Mouse (Mus musculus) retina, embryonic 14.5 days (tissue): ENCODE data around the gene Ppfia3.
A peak's percentile ranks its signal among the peaks of the same experiment; 100 is the strongest.
"Not testable (repeated sequence)": the region's sequence is repeated elsewhere in the genome, so short reads cannot be mapped to it uniquely, and the experiment has no call there.

ENCODE experiments used
- DNase-seq: peaks from one replicate; pipeline ENCODE4 v3.0.0-alpha.2; 2015; ENCODE audit warnings: low spot score

The Ppfia3 gene

DNA sequence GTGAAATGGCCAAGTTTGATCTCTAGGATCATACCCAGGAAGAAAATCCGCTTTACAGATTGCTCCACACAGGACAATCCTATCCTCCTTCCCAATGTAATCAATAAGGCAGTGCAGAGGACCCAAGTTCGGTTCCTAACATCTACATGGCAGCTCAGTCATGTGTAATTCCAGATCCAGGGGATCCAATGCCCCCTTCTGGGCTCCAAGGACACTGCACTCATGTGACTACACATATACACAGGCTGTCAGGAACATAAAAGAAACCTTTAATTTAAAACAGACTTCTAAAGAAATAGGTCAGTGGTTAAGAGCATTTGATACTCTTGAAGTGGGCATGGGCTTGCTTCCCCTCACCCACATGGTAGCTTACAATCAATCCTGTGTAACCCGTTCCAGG, 19.3 kb upstream of the Ppfia3 start:
- no peak for DNase-seq

DNA sequence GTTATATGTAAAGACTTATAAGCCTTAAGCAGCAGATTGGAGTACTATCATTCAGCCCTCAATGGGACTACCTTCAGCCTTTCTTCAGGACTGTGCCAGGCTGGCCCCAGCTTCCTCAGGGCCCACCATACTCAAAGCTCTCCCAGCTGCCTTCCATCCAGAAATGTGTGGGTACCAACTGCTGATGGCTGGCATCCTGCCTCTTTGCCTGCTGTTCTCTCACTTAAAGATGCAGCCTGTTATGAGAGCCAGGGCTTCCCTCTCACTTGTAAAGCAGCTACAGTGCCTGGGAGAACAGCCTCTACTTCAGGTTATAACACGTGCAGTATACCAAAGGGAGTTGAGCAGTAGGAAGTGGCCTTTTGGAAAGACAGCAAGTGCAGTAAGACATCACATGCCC, 9.2 kb upstream of the Ppfia3 start:
- no peak for DNase-seq

- DNase-seq, result no peak
These were observed 7.8 kb upstream of the Ppfia3 start for GRCm38 (mm10) chr7:45374620-45375019.

- DNase-seq, result no peak
These were observed 5.6 kb upstream of the Ppfia3 start for GRCm38 (mm10) chr7:45372371-45372770.

GRCm38 (mm10) chr7:45370475-45371311, 3.9 kb upstream of the Ppfia3 start, which contains the start of gene Lin7b:
Lin7b (minus strand) TSS chr7:45370583.
- DNase-seq, result peak; percentile 89

- DNase-seq, result no peak
These were observed 3.1 kb upstream of the Ppfia3 start for GRCm38 (mm10) chr7:45369836-45370474.

GRCm38 (mm10) chr7:45369022-45369745, 2.4 kb upstream of the Ppfia3 start:
- DNase-seq, result no peak

DNA sequence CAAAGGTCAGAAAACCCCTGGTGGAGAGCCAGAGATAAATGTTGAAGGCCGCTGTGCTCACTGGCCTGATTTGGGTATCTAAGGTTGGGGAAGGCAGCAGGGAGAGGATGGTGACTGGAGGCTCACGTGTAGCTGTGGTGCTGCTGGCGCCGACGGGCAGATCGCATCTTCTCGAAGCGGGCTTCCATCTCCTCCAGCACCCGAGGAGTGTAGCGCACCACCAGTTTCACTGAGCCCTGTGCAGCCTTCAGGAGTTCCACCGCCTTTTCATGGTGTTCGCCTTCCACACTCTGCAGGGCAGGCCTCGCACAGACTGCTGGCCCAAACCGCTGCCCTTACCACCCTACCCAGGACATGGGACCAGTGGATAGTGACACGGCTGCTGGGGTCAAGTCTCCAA, 1.4 kb upstream of the Ppfia3 start:
- DNase-seq, result no peak

- DNase-seq, result peak; percentile 97
These were observed 431 bp upstream of the Ppfia3 start for GRCm38 (mm10) chr7:45367020-45367880.

GRCm38 (mm10) chr7:45365742-45366651, 822 bp downstream of the Ppfia3 start:
- DNase-seq, result peak; percentile 44

GRCm38 (mm10) chr7:45363983-45364382, 2.8 kb downstream of the Ppfia3 start:
- DNase-seq, result no peak

DNA sequence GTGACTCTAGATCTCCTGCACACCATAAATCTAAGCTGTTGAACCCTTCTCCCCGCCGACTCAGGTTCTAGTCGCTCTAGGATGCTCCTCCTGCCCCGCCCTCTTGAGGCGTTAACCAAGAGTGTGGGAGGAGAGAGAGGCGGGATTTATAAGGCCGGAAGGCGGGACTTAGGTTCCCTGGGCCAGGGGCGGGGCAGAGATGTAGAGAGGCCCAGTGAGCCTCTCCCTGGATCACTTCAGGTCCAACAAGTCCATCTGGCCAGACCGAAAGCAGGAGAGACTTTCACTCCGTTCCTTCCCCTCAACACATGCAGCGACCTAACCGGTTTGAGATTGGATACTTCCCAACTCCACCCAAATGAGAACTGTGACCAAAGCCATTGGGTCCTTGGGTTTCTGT, 4.0 kb downstream of the Ppfia3 start:
- DNase-seq, result peak; percentile 78

GRCm38 (mm10) chr7:45361243-45361804, 5.5 kb downstream of the Ppfia3 start:
- peak; percentile 91 for DNase-seq

DNA sequence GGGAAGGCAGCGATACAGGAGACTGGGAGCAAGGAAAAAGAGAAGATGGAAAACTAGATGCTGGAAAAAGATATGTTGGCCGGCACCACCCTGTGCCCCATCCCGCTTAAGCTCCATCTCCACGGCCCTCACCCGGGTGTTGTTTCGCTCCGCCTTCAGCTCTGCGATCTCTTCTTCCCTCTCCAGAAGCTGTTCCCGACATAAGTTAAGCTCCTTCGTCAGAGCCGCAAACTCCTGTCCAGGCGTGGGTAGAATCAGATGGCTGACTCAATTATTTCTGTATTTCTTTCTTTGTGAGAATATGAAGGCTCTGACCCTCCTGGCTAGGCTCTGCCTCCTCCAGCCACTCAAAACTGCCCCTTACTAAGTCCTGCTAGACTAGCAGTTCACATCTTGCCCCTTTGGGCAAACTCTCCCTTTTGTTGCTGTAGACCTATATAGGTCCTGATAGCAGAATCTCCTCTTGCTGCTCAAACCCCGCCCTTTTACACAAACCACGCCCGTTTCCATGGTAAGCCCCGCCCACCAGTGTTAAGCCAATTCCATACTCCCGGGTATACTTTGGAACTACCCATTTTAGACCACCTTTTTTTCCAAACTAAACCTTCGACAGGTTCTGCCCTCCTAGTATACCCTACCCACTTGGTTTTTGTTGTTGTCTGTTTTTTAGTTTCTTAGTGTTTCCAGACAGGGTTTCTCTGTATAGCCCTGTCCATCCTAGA, 6.3 kb downstream of the Ppfia3 start:
- no peak for DNase-seq

GRCm38 (mm10) chr7:45359081-45359480, 7.7 kb downstream of the Ppfia3 start:
- DNase-seq, result not testable (repeated sequence)

- no peak for DNase-seq
These were observed 10.7 kb downstream of the Ppfia3 start for GRCm38 (mm10) chr7:45356087-45356486.

- DNase-seq, result no peak
These were observed 11.3 kb downstream of the Ppfia3 start for GRCm38 (mm10) chr7:45355318-45356020.

GRCm38 (mm10) chr7:45353041-45353440, 13.8 kb downstream of the Ppfia3 start:
- no peak for DNase-seq

- no peak for DNase-seq
These were observed 19.9 kb downstream of the Ppfia3 start for GRCm38 (mm10) chr7:45346905-45347304.
